Mouse (Mus musculus) CH12.LX (cell line): Measurements from ENCODE around the gene Cyp17a1.

Experiments used
- CTCF ChIP-seq, 2 experiments: IDR thresholded peaks in 1 of 2; conservative IDR thresholded peaks in 1 of 2; 2 replicates each; pipeline ENCODE4 v1.5.1; 2011 to 2012; ENCODE audit warnings: low read depth in 2 of 2, low read length in 2 of 2, improper control_type of control experiment in 1 of 2, inconsistent platforms in 1 of 2, mild to moderate bottlenecking in 1 of 2, moderate library complexity in 1 of 2
- POLR2A ChIP-seq: IDR thresholded peaks from 2 replicates; pipeline ENCODE4 v1.6.1; 2011; ENCODE audit warnings: low read depth, mild to moderate bottlenecking, improper control_type of control experiment, low read length
- RCOR1 ChIP-seq: conservative IDR thresholded peaks from 2 replicates; pipeline ENCODE4 v1.6.1; 2012; ENCODE audit warnings: low read depth, mild to moderate bottlenecking, inconsistent platforms, low read length, improper control_type of control experiment
- TBP ChIP-seq: conservative IDR thresholded peaks from 2 replicates; pipeline ENCODE4 v1.6.1; 2011; ENCODE audit warnings: low read depth, low read length, improper control_type of control experiment
- USF1 ChIP-seq: IDR thresholded peaks from 2 replicates; pipeline ENCODE4 v1.6.1; 2014; ENCODE audit warnings: low read depth, mild to moderate bottlenecking, inconsistent platforms, low read length, improper control_type of control experiment
- ZMIZ1 ChIP-seq: IDR thresholded peaks from 2 replicates; pipeline ENCODE4 v1.6.1; 2012; ENCODE audit warnings: low read depth, mild to moderate bottlenecking, inconsistent platforms, low read length, improper control_type of control experiment

DNA sequence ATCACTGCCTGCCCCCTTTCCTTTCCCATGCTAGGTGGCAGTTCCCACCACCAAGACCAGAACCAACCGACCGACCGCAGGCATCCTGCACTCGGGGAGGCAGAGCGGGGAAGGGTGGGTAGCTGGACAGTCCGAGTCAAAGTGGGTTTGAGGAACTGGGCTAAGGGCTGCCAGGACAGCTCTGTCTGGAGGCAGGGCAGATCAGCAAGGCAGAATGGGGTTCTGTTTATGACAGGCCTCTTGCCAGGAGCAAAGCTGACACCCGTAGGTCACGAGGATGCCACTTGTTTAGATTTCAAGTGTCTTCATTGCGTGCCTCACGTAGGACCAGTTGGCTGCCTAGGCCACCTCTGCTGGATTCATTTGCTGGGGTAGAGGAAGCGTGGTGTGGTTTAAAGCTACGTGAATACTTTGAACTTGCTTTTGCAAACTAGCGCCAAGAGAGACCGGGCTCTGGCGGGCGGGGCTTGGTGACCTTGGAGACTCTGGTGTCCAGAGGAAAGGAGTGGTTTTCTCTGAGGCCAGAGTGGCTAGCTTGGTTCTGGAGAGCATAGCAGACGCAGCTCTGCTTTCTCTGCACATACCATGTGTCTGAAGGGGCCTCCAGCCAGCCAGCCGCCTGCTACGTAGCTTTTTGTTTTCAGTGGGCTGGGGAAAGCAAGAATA, 31.4 kb downstream of the Cyp17a1 start:
- TF ChIP-seq USF1 (no peak), POLR2A (no peak), CTCF (conservative IDR thresholded peaks at IDR 0.05 in 1 of 2, IDR thresholded peaks at IDR 0.05 in 1 of 2; ENCODE audit: low read depth in 2 of 2, low read length in 2 of 2) (no peak), ZMIZ1 (no peak), RCOR1 (no peak), TBP (no peak)
